Mouse (Mus musculus) Patski (cell line): ENCODE results near the gene Grik4. TPM values are rescaled to one million over a fixed set of nuclear protein-coding genes. Genes with fewer than 3 reads are reported as not detected.
"Not testable (repeated sequence)": the region's sequence is repeated elsewhere in the genome, so short reads cannot be mapped to it uniquely, and the experiment has no call there.

Experiments used
- ATAC-seq: fragments of 100-300 bp; one replicate; pipeline ENCODE4 v1.8.0; 2021
- CTCF ChIA-PET: fragments of 350-600 bp; sonication (Branson Sonifier 250); formaldehyde crosslinking; loops from one replicate; lab custom pipeline; 2022; ENCODE audit warnings: inconsistent platforms; lab: Charles Lee
- POLR2A ChIA-PET: fragments of 350-600 bp; sonication (Branson Sonifier 250); formaldehyde crosslinking; loops from one replicate; lab custom pipeline; 2022; ENCODE audit warnings: antibody characterized with exemption, inconsistent platforms; lab: Charles Lee
- DNase-seq: peaks from one replicate; pipeline ENCODE4 v3.0.0-alpha.2; 2011; ENCODE audit warnings: low read depth, low spot score
- H3K27me3 ChIP-seq: fragments of 371-371 bp; one replicate; pipeline ENCODE4 v1.5.1; 2021
- CTCF ChIP-seq: fragments of 100-300 bp; IDR thresholded peaks from one replicate; pipeline ENCODE4 v1.5.1; 2021
- in situ Hi-C: fragments of 300-500 bp; cut with MboI; formaldehyde crosslinking; loops from 3 replicates; pipeline ENCODE4 v1.11.1; 2018; ENCODE audit warnings: low pct_unique_long_range_greater_than_20kb, mixed read lengths
- polyA plus RNA-seq: library from polyadenylated mRNA; unstranded; gene quantifications from one replicate; pipeline ENCODE4 v1.2.3, GENCODE M21; 2021

Grik4 gene
- polyA plus RNA-seq = 0.09 TPM

- no peak for DNase-seq
- in situ Hi-C loops = loop anchor here (5.0 to 25.0 kb wide), 3 partner anchors 157 to 957 kb away; no protein-coding TSS in a partner anchor
- ChIA-PET POLR2A (interaction anchor here (0.6 to 0.9 kb wide), 2 partner anchors 155 to 631 kb away, joined by 4 to 5 read pairs; no protein-coding TSS in a partner anchor), CTCF (interaction anchor here (1.1 to 3.1 kb wide), 12 partner anchors 10 to 617 kb away, joined by 3 to 16 read pairs (median 4); no protein-coding TSS in a partner anchor)
- no peak for TF ChIP-seq CTCF
- peak; percentile 68 for ATAC-seq
- peaks cover 54% of the 10 kb centered on the region for H3K27me3 ChIP-seq
Measured at GRCm38 (mm10) chr9:42943781-42944535, at the start of gene Grik4. Gene Grik4, minus strand, starts transcription at chr9:42944493.

GRCm38 (mm10) chr9:42993659-42994058 is 49.4 kb upstream of the Grik4 start:
- POLR2A ChIA-PET = no interaction called here
- no peak for ATAC-seq
- in situ Hi-C loops = no loop called here
- no peak for TF ChIP-seq CTCF
- CTCF ChIA-PET = interaction anchor here (1.0 kb wide), 1 partner anchor 105 kb away, joined by 4 read pairs; no protein-coding TSS in a partner anchor
- H3K27me3 ChIP-seq = no peaks in the 10 kb centered on the region
- no peak for DNase-seq

GRCm38 (mm10) chr9:42987988-42988387 is 43.7 kb upstream of the Grik4 start:
- TF ChIP-seq CTCF = no peak
- POLR2A ChIA-PET = no interaction called here
- ATAC-seq (no peak), DNase-seq (no peak)
- in situ Hi-C loops = no loop called here
- CTCF ChIA-PET = no interaction called here
- H3K27me3 ChIP-seq = no peaks in the 10 kb centered on the region

GRCm38 (mm10) chr9:42968894-42969521 is 24.7 kb upstream of the Grik4 start:
- ChIA-PET POLR2A (no interaction called here), CTCF (interaction anchor here (1.3 kb wide), 1 partner anchor 252 kb away, joined by 3 read pairs; no protein-coding TSS in a partner anchor)
- TF ChIP-seq CTCF = no peak
- in situ Hi-C loops = no loop called here
- DNase-seq (no peak), ATAC-seq (no peak)
- no peaks in the 10 kb centered on the region for H3K27me3 ChIP-seq

- no peaks in the 10 kb centered on the region for H3K27me3 ChIP-seq
- in situ Hi-C loops = no loop called here
- DNase-seq (no peak), ATAC-seq (no peak)
- CTCF ChIA-PET = no interaction called here
- no peak for TF ChIP-seq CTCF
- POLR2A ChIA-PET = no interaction called here
Measured at GRCm38 (mm10) chr9:42967731-42968130, 23.4 kb upstream of the Grik4 start.

- DNase-seq, in situ Hi-C loops, POLR2A ChIA-PET, ATAC-seq, H3K27me3 ChIP-seq, CTCF ChIA-PET: not testable (repeated sequence)
Measured at GRCm38 (mm10) chr9:42964809-42965208, 20.5 kb upstream of the Grik4 start.

- no peak for DNase-seq
- ATAC-seq = no peak
- POLR2A ChIA-PET = no interaction called here
- CTCF ChIA-PET = interaction anchor here (0.6 kb wide), 1 partner anchor 917 kb away, joined by 3 read pairs; no protein-coding TSS in a partner anchor
- no peak for TF ChIP-seq CTCF
- in situ Hi-C loops = no loop called here
- H3K27me3 ChIP-seq = no peaks in the 10 kb centered on the region
Measured at GRCm38 (mm10) chr9:42964366-42964765, 20.1 kb upstream of the Grik4 start.

- H3K27me3 ChIP-seq = no peaks in the 10 kb centered on the region
- ATAC-seq (no peak), DNase-seq (no peak)
- CTCF ChIA-PET = no interaction called here
- no peak for TF ChIP-seq CTCF
- in situ Hi-C loops = no loop called here
- POLR2A ChIA-PET = no interaction called here
Measured at GRCm38 (mm10) chr9:42962506-42962905, 18.2 kb upstream of the Grik4 start.

- no peak for DNase-seq
- no peak for TF ChIP-seq CTCF
- H3K27me3 ChIP-seq = no peaks in the 10 kb centered on the region
- ChIA-PET CTCF (interaction anchor here (4.1 kb wide), 1 partner anchor 13 kb away, joined by 14 read pairs; no protein-coding TSS in a partner anchor), POLR2A (interaction anchor here (0.7 kb wide), 1 partner anchor 312 kb away, joined by 3 read pairs; no protein-coding TSS in a partner anchor)
- in situ Hi-C loops = no loop called here
- no peak for ATAC-seq
Measured at GRCm38 (mm10) chr9:42958401-42958800, 14.1 kb upstream of the Grik4 start.

- in situ Hi-C loops = loop anchor here (5.0 to 25.0 kb wide), 3 partner anchors 374 to 961 kb away; no protein-coding TSS in a partner anchor
- ATAC-seq (no peak), DNase-seq (no peak)
- H3K27me3 ChIP-seq = peaks cover 34% of the 10 kb centered on the region
- ChIA-PET POLR2A (no interaction called here), CTCF (no interaction called here)
- no peak for TF ChIP-seq CTCF
Measured at GRCm38 (mm10) chr9:42948381-42948780, 4.1 kb upstream of the Grik4 start.
